12 mouse cellular contexts compared by ENCODE assay signal in genomic region chr5:104958141-104958793, GRCm38 (mm10). TPM values are rescaled to one million over a fixed set of nuclear protein-coding genes. Genes with fewer than 3 reads are reported as not detected.
A peak's percentile ranks its signal among the peaks of the same experiment; 100 is the strongest.
DNase-seq lines count a peak whose midpoint lies in the region; ATAC-seq and TF ChIP-seq lines count a peak whose summit lies in the region.
"Had no signal": no experiment of that assay in that cellular context is flagged by ENCODE, and none has a peak within 500 bp of the region (broad histone marks: within the 10 kb centered on the region; RNA-seq: fewer than 3 reads in every experiment).

No protein-coding gene starts in this region.

- TF ChIP-seq CTCF in bone marrow, adult 2 months (IDR thresholded peaks at IDR 0.05; ENCODE audit: control insufficient read depth, insufficient read depth, low read length), result no peak

- H3K36me3 ChIP-seq in megakaryocyte, embryonic 14.5 days (replicated peaks; ENCODE audit: low read length), result no peaks in the 10 kb centered on the region
- H3K36me3 ChIP-seq: hindbrain, embryonic 15.5 days; limb, embryonic 10.5 days had no signal

- no peak for TF ChIP-seq POLR2A in bone marrow, adult 2 months (IDR thresholded peaks at IDR 0.05; ENCODE audit: borderline replicate concordance, control insufficient read depth, low read depth, low read length)

- WGBS in bone marrow, adult 2 months, result 4% methylated on average over 2 of the region's 2 CpGs

- H3K27me3 ChIP-seq in megakaryocyte, embryonic 14.5 days (replicated peaks), result no peaks in the 10 kb centered on the region
- H3K27me3 ChIP-seq: hindbrain, embryonic 15.5 days had no signal

- H3K27ac ChIP-seq in bone marrow, adult 2 months (ENCODE audit: control insufficient read depth, insufficient read depth, low read depth, low read length, poor library complexity), result peak overlapping the region; percentile 84
- H3K27ac ChIP-seq: heart, adult 2 months; hindbrain, embryonic 15.5 days; limb, embryonic 10.5 days had no signal

- peak; percentile 7 for DNase-seq in kidney, adult 9 months
- no peak for DNase-seq in kidney, postnatal 4 days
- DNase-seq in A20 (ENCODE audit: low read depth, low spot score), result peak; percentile 79
- DNase-seq in frontal cortex, postnatal 36 days (ENCODE audit: low spot score in 2 of 2), result no peak
- DNase-seq in urinary bladder, adult 18-20 months (ENCODE audit: low spot score in 2 of 2), result no peak

- peaks cover 2% of the 10 kb centered on the region; the same call in 1 of the 2 replicates for H3K4me1 ChIP-seq in bone marrow, adult 2 months (ENCODE audit: control insufficient read depth, insufficient read depth, low read length)
- H3K4me1 ChIP-seq in megakaryocyte, embryonic 14.5 days, result peaks cover 16% of the 10 kb centered on the region
- H3K4me1 ChIP-seq: hindbrain, embryonic 15.5 days; limb, embryonic 10.5 days had no signal

- 0 out of 2 replicates have a peak, but pooled peaks cover 3% of the 10 kb centered on the region for H3K9me3 ChIP-seq in megakaryocyte, embryonic 14.5 days
- H3K9me3 ChIP-seq: hindbrain, embryonic 15.5 days; limb, embryonic 10.5 days had no signal

- H3K4me3 ChIP-seq in bone marrow, adult 2 months (replicated peaks; ENCODE audit: control insufficient read depth, low read depth, low read length), result no peak overlapping the region
- H3K4me3 ChIP-seq in megakaryocyte, embryonic 14.5 days (replicated peaks), result peak overlapping the region; percentile 3
- H3K4me3 ChIP-seq: heart, adult 2 months; hindbrain, embryonic 15.5 days; limb, embryonic 10.5 days had no signal

- ATAC-seq in frontal cortex, adult (ENCODE audit: low TSS enrichment), result no peak
- ATAC-seq: forebrain, embryonic 16.5 days had no signal

RNA-seq across cellular contexts. Expression of gene Abcg3, which starts 24.3 kb away (rescaled TPM):
- polyA plus RNA-seq in bone marrow, adult 2 months (2011; ENCODE audit: insufficient read depth, insufficient read length, low replicate concordance, missing spikeins), result 3.8 and 6.8 TPM in 2 replicates
- polyA plus RNA-seq in megakaryocyte, embryonic 14.5 days (2012; ENCODE audit: insufficient read depth, low replicate concordance), result 0.35 TPM in 1 of 2 replicates, not detected in the other

Comparison
In these comparisons a context has a peak if more than half of its experiments do, and no peak if none do; other contexts are left out.
1. DNase-seq: peak in kidney, adult 9 months (single experiment) and A20 (single experiment); none in kidney, postnatal 4 days (0 of 2), frontal cortex, postnatal 36 days (0 of 2) and urinary bladder, adult 18-20 months (0 of 2).